Mouse (Mus musculus): ENCODE results near the gene Olfr1494. TPM values are rescaled to one million over a fixed set of nuclear protein-coding genes. Genes with fewer than 3 reads are reported as not detected.

The Olfr1494 gene
- polyA plus RNA-seq, 1 experiment from 2014 or later, result not detected

Other genes starting within 250 kb of the Olfr1494 start
- not detected in 2 replicates for gene Olfr1477, start 239.2 kb upstream of the Olfr1494 start, polyA plus RNA-seq (2014; fragmentation: Nextera tagmentation; extraction: Ambion mirVana)
- not detected in 2 replicates for gene Olfr1480, start 211.8 kb upstream of the Olfr1494 start, polyA plus RNA-seq (2014; fragmentation: Nextera tagmentation; extraction: Ambion mirVana)
- not detected in 2 replicates for gene Olfr1484, start 156.2 kb upstream of the Olfr1494 start, polyA plus RNA-seq (2014; fragmentation: Nextera tagmentation; extraction: Ambion mirVana)
- gene Olfr1487, start 122.4 kb upstream of the Olfr1494 start, polyA plus RNA-seq (2014; fragmentation: Nextera tagmentation; extraction: Ambion mirVana), result not detected in 2 replicates
- not detected in 2 replicates for gene Olfr1489, start 108.1 kb upstream of the Olfr1494 start, polyA plus RNA-seq (2014; fragmentation: Nextera tagmentation; extraction: Ambion mirVana)
- gene Olfr1490, start 88.6 kb upstream of the Olfr1494 start, polyA plus RNA-seq (2014; fragmentation: Nextera tagmentation; extraction: Ambion mirVana), result not detected in 2 replicates
- not detected in 2 replicates for gene Olfr1491, start 42.5 kb upstream of the Olfr1494 start, polyA plus RNA-seq (2014; fragmentation: Nextera tagmentation; extraction: Ambion mirVana)
- not detected in 2 replicates for gene Olfr1493-ps1, start 16.4 kb upstream of the Olfr1494 start, polyA plus RNA-seq (2014; fragmentation: Nextera tagmentation; extraction: Ambion mirVana)
- not detected in 2 replicates for gene Olfr1495, start 24.9 kb downstream of the Olfr1494 start, polyA plus RNA-seq (2014; fragmentation: Nextera tagmentation; extraction: Ambion mirVana)
- not detected in 2 replicates for gene Olfr1496, start 38.1 kb downstream of the Olfr1494 start, polyA plus RNA-seq (2014; fragmentation: Nextera tagmentation; extraction: Ambion mirVana)
- gene Olfr1497, start 58.5 kb downstream of the Olfr1494 start, polyA plus RNA-seq (2014; fragmentation: Nextera tagmentation; extraction: Ambion mirVana), result not detected in 2 replicates
- not detected in 2 replicates for gene Olfr1499, start 79.7 kb downstream of the Olfr1494 start, polyA plus RNA-seq (2014; fragmentation: Nextera tagmentation; extraction: Ambion mirVana)
- not detected in 2 replicates for gene Olfr1500, start 90.8 kb downstream of the Olfr1494 start, polyA plus RNA-seq (2014; fragmentation: Nextera tagmentation; extraction: Ambion mirVana)
- not detected in 2 replicates for gene Olfr1501, start 111.0 kb downstream of the Olfr1494 start, polyA plus RNA-seq (2014; fragmentation: Nextera tagmentation; extraction: Ambion mirVana)
- gene Olfr1502, start 122.1 kb downstream of the Olfr1494 start, polyA plus RNA-seq (2014; fragmentation: Nextera tagmentation; extraction: Ambion mirVana), result not detected in 2 replicates
- not detected in 2 replicates for gene Olfr1504, start 158.2 kb downstream of the Olfr1494 start, polyA plus RNA-seq (2014; fragmentation: Nextera tagmentation; extraction: Ambion mirVana)
- not detected in 2 replicates for gene Olfr1505, start 173.8 kb downstream of the Olfr1494 start, polyA plus RNA-seq (2014; fragmentation: Nextera tagmentation; extraction: Ambion mirVana)